Mouse (Mus musculus) heart, embryonic 11.5 days (tissue): ENCODE data around the gene Ttc7. TPM values are rescaled to one million over a fixed set of nuclear protein-coding genes. Genes with fewer than 3 reads are reported as not detected.

Experiments used
- ATAC-seq: fragments of 200-750 bp; cut with Nextera tagmentation; replicated peaks from 2 replicates; pipeline ENCODE4 v1.8.0; 2017; ENCODE audit warnings: moderate library complexity; ENCODE audit not compliant: insufficient number of reproducible peaks, low FRiP score, low TSS enrichment
- H3K27ac ChIP-seq: fragments of 300-500 bp; sonication (generic); 2 replicates; pipeline ENCODE4 v1.5.1; 2014; ENCODE audit warnings: mild to moderate bottlenecking, low read depth, low read length
- H3K27me3 ChIP-seq: fragments of 300-500 bp; sonication (generic); 2 replicates; pipeline ENCODE4 v1.6.1; 2014; ENCODE audit warnings: mild to moderate bottlenecking, low read length, mixed read lengths; ENCODE audit not compliant: control insufficient read depth, insufficient read depth
- H3K36me3 ChIP-seq: fragments of 300-500 bp; sonication (generic); 2 replicates; pipeline ENCODE4 v1.6.1; 2014; ENCODE audit warnings: mild to moderate bottlenecking, low read length, moderate library complexity, mixed read lengths; ENCODE audit not compliant: control insufficient read depth, insufficient read depth
- H3K4me1 ChIP-seq: fragments of 300-500 bp; sonication (generic); 2 replicates; pipeline ENCODE4 v1.6.1; 2014; ENCODE audit warnings: low read length; ENCODE audit not compliant: control insufficient read depth, insufficient read depth
- H3K4me2 ChIP-seq: fragments of 300-500 bp; sonication (generic); 2 replicates; pipeline ENCODE4 v1.6.1; 2014; ENCODE audit warnings: mild to moderate bottlenecking, moderate library complexity
- H3K4me3 ChIP-seq: fragments of 300-500 bp; sonication (generic); 2 replicates; pipeline ENCODE4 v1.5.1; 2014; ENCODE audit warnings: low read depth, low read length
- H3K9ac ChIP-seq: fragments of 300-500 bp; sonication (generic); 2 replicates; pipeline ENCODE4 v1.6.1; 2014; ENCODE audit warnings: mild to moderate bottlenecking, low read depth, low read length, moderate library complexity
- H3K9me3 ChIP-seq: fragments of 300-500 bp; sonication (generic); replicated peaks from 2 replicates; pipeline ENCODE4 v1.6.1; 2016; ENCODE audit warnings: low read length; ENCODE audit not compliant: control insufficient read depth
- WGBS: fragments of 180-500 bp; shearing (Covaris S2); extraction: QIAGEN DNeasy Blood & Tissue Kit; methylation state at CpG from one replicate; pipeline ENCODE4 v1.1.7; 2014; ENCODE audit not compliant: insufficient replicate concordance; 5-methylcytosine and 5-hydroxymethylcytosine counted together
- polyA plus RNA-seq: library from polyadenylated mRNA; unstranded; fragments of >200 nt; fragmentation: Nextera tagmentation; extraction: Ambion mirVana; gene quantifications from 2 replicates; pipeline ENCODE4 v1.2.1, GENCODE M21; 2014

Ttc7 gene
- polyA plus RNA-seq, 1 experiment from 2014 or later = 1.9 TPM

- Histone ChIP-seq H3K27ac (peak overlapping the region; percentile 35; the same call in 1 of the 2 replicates), H3K4me1 (peaks cover 27% of the 10 kb centered on the region), H3K9me3 (no peaks in the 10 kb centered on the region), H3K36me3 (no peaks in the 10 kb centered on the region), H3K9ac (no peak overlapping the region), H3K4me3 (no peak overlapping the region), H3K4me2 (no peak overlapping the region), H3K27me3 (no peaks in the 10 kb centered on the region)
- ATAC-seq = no peak
- 28% methylated on average over 4 of the region's 4 CpGs for WGBS
These were observed 84.5 kb downstream of the Ttc7 start for GRCm38 (mm10) chr17:87367228-87367627.

- H3K4me1 ChIP-seq = peaks cover 27% of the 10 kb centered on the region
- no peak overlapping the region for H3K4me3 ChIP-seq
- H3K4me2 ChIP-seq = no peak overlapping the region
- H3K9ac ChIP-seq = no peak overlapping the region
- H3K9me3 ChIP-seq = no peaks in the 10 kb centered on the region
- ATAC-seq = no peak
- no peaks in the 10 kb centered on the region for H3K27me3 ChIP-seq
- no peak overlapping the region for H3K27ac ChIP-seq
- 49% methylated on average over 3 of the region's 3 CpGs for WGBS
- no peaks in the 10 kb centered on the region for H3K36me3 ChIP-seq
These were observed 85.0 kb downstream of the Ttc7 start for GRCm38 (mm10) chr17:87367640-87368039.

GRCm38 (mm10) chr17:87368481-87368880 lies 85.8 kb downstream of the Ttc7 start:
- H3K27ac ChIP-seq = no peak overlapping the region
- H3K9ac ChIP-seq = no peak overlapping the region
- H3K9me3 ChIP-seq = no peaks in the 10 kb centered on the region
- 86% methylated on average over 10 of the region's 10 CpGs for WGBS
- H3K4me2 ChIP-seq = no peak overlapping the region
- no peak for ATAC-seq
- no peak overlapping the region for H3K4me3 ChIP-seq
- peaks cover 27% of the 10 kb centered on the region for H3K4me1 ChIP-seq
- H3K36me3 ChIP-seq = no peaks in the 10 kb centered on the region
- H3K27me3 ChIP-seq = no peaks in the 10 kb centered on the region

GRCm38 (mm10) chr17:87369270-87369759 lies 86.6 kb downstream of the Ttc7 start:
- H3K9ac ChIP-seq = no peak overlapping the region
- 75% methylated on average over 18 of the region's 18 CpGs for WGBS
- no peaks in the 10 kb centered on the region for H3K36me3 ChIP-seq
- no peak overlapping the region for H3K4me2 ChIP-seq
- H3K27me3 ChIP-seq = no peaks in the 10 kb centered on the region
- peaks cover 27% of the 10 kb centered on the region for H3K4me1 ChIP-seq
- no peak overlapping the region for H3K4me3 ChIP-seq
- H3K9me3 ChIP-seq = no peaks in the 10 kb centered on the region
- no peak for ATAC-seq
- no peak overlapping the region for H3K27ac ChIP-seq

- Histone ChIP-seq H3K27me3 (no peaks in the 10 kb centered on the region), H3K4me2 (no peak overlapping the region), H3K9ac (no peak overlapping the region), H3K4me1 (peaks cover 29% of the 10 kb centered on the region), H3K9me3 (no peaks in the 10 kb centered on the region), H3K4me3 (no peak overlapping the region), H3K27ac (no peak overlapping the region), H3K36me3 (no peaks in the 10 kb centered on the region)
- ATAC-seq = no peak
- 88% methylated on average over 7 of the region's 7 CpGs for WGBS
These were observed 89.5 kb downstream of the Ttc7 start for GRCm38 (mm10) chr17:87372189-87372588.

GRCm38 (mm10) chr17:87373327-87373726 lies 90.6 kb downstream of the Ttc7 start:
- H3K4me3 ChIP-seq = no peak overlapping the region
- no peak for ATAC-seq
- H3K4me1 ChIP-seq = peaks cover 23% of the 10 kb centered on the region
- no peaks in the 10 kb centered on the region for H3K9me3 ChIP-seq
- no peak overlapping the region for H3K4me2 ChIP-seq
- H3K27me3 ChIP-seq = no peaks in the 10 kb centered on the region
- H3K9ac ChIP-seq = no peak overlapping the region
- H3K36me3 ChIP-seq = no peaks in the 10 kb centered on the region
- no peak overlapping the region for H3K27ac ChIP-seq
- WGBS = 85% methylated on average over 9 of the region's 9 CpGs

- peaks cover 31% of the 10 kb centered on the region for H3K4me1 ChIP-seq
These were observed 93.3 kb downstream of the Ttc7 start for GRCm38 (mm10) chr17:87375941-87376511.

GRCm38 (mm10) chr17:87376831-87377471 lies 94.3 kb downstream of the Ttc7 start:
- H3K4me2 ChIP-seq = no peak overlapping the region
- H3K9me3 ChIP-seq = no peaks in the 10 kb centered on the region
- no peak for ATAC-seq
- peaks cover 31% of the 10 kb centered on the region for H3K4me1 ChIP-seq
- no peak overlapping the region for H3K4me3 ChIP-seq
- H3K36me3 ChIP-seq = no peaks in the 10 kb centered on the region
- H3K27ac ChIP-seq = peak overlapping the region; percentile 41
- H3K27me3 ChIP-seq = no peaks in the 10 kb centered on the region
- H3K9ac ChIP-seq = 0 out of 2 replicates have a peak overlapping the region, but pooled peaks have one; percentile 39
- WGBS = 81% methylated on average over 6 of the region's 6 CpGs

More at GRCm38 (mm10) chr17:87375941-87376511, 93.3 kb downstream of the Ttc7 start:
- Histone ChIP-seq H3K36me3 (no peaks in the 10 kb centered on the region), H3K9ac (0 out of 2 replicates have a peak overlapping the region, but pooled peaks have one; percentile 0), H3K9me3 (no peaks in the 10 kb centered on the region), H3K27me3 (no peaks in the 10 kb centered on the region), H3K4me3 (no peak overlapping the region), H3K27ac (peak overlapping the region; percentile 43), H3K4me2 (no peak overlapping the region)
- 21% methylated on average over 10 of the region's 10 CpGs for WGBS
- no peak for ATAC-seq
